Mouse (Mus musculus) CH12.LX (cell line): ENCODE data around the gene Iqsec3. TPM values are rescaled to one million over a fixed set of nuclear protein-coding genes. Genes with fewer than 3 reads are reported as not detected.

ENCODE experiments used
- DNase-seq: peaks from one replicate; pipeline ENCODE4 v3.0.0-alpha.2; 2013; ENCODE audit errors: extremely low read depth
- H3K27ac ChIP-seq: 2 replicates; pipeline ENCODE4 v1.5.1; 2012; ENCODE audit warnings: low read depth, mild to moderate bottlenecking, control low read depth, moderate library complexity; ENCODE audit not compliant: insufficient read depth
- H3K27me3 ChIP-seq: replicated peaks from 2 replicates; pipeline ENCODE3; 2012; ENCODE audit warnings: inconsistent platforms
- H3K36me3 ChIP-seq, 2 experiments: replicated peaks in 1 of 2; 2 replicates each; pipeline versions ENCODE3 to v1.6.1; 2012; ENCODE audit warnings: inconsistent platforms in 1 of 2, low read length in 1 of 2, mild to moderate bottlenecking in 1 of 2, mixed read lengths in 1 of 2, moderate library complexity in 1 of 2; ENCODE audit not compliant: control insufficient read depth in 1 of 2, insufficient read depth in 1 of 2
- H3K4me1 ChIP-seq, 2 experiments: 2 replicates each; pipeline ENCODE4 v1.6.1; 2012; ENCODE audit warnings: inconsistent platforms in 1 of 2, moderate library complexity in 1 of 2; ENCODE audit not compliant: insufficient read depth in 2 of 2, control insufficient read depth in 1 of 2
- H3K4me2 ChIP-seq: 2 replicates; pipeline ENCODE4 v1.6.1; 2012; ENCODE audit warnings: low read depth, mild to moderate bottlenecking, control low read depth; ENCODE audit not compliant: poor library complexity, insufficient read depth, severe bottlenecking
- H3K4me3 ChIP-seq, 3 experiments: fragments of 150-350 bp in 1 of 3; sonication (generic) in 1 of 3; replicated peaks in 1 of 3; 2 replicates each; pipeline versions ENCODE3 to v1.5.1; 2011 to 2012; ENCODE audit warnings: low read depth in 2 of 3, low read length in 2 of 3, mild to moderate bottlenecking in 2 of 3, moderate library complexity in 2 of 3, control low read depth in 1 of 3, improper control_type of control experiment in 1 of 3, inconsistent platforms in 1 of 3, mixed read lengths in 1 of 3; ENCODE audit not compliant: poor library complexity in 1 of 3
- H3K79me2 ChIP-seq: replicated peaks from 2 replicates; pipeline ENCODE4 v1.6.1; 2012; ENCODE audit warnings: mild to moderate bottlenecking, moderate library complexity; ENCODE audit not compliant: control insufficient read depth, poor library complexity, insufficient read depth, severe bottlenecking; ENCODE audit errors: extremely low read depth
- H3K9ac ChIP-seq: 2 replicates; pipeline ENCODE4 v1.6.1; 2012; ENCODE audit warnings: low read depth, mild to moderate bottlenecking, control low read depth, moderate library complexity; ENCODE audit not compliant: insufficient read depth
- H3K9me3 ChIP-seq: replicated peaks from 2 replicates; pipeline ENCODE3; 2012; ENCODE audit warnings: low read length, inconsistent platforms, mixed read lengths
- BHLHE40 ChIP-seq: IDR thresholded peaks from 2 replicates; pipeline ENCODE4 v1.6.1; 2011; ENCODE audit warnings: mild to moderate bottlenecking, low read depth, low read length, improper control_type of control experiment
- CHD2 ChIP-seq: IDR thresholded peaks from 2 replicates; pipeline ENCODE4 v1.6.1; 2011; ENCODE audit warnings: low read length, improper control_type of control experiment
- E2F4 ChIP-seq: IDR thresholded peaks from 2 replicates; pipeline ENCODE4 v1.6.1; 2011; ENCODE audit warnings: low read depth, low read length, improper control_type of control experiment; ENCODE audit not compliant: insufficient replicate concordance
- GABPA ChIP-seq: IDR thresholded peaks from 2 replicates; pipeline ENCODE4 v1.6.1; 2012; ENCODE audit warnings: low read depth, low read length, improper control_type of control experiment, inconsistent platforms; ENCODE audit not compliant: insufficient replicate concordance
- IRF4 ChIP-seq: IDR thresholded peaks from 2 replicates; pipeline ENCODE4 v1.6.1; 2014; ENCODE audit warnings: low read depth, mild to moderate bottlenecking, inconsistent platforms, low read length, improper control_type of control experiment
- JUN ChIP-seq: IDR thresholded peaks from 2 replicates; pipeline ENCODE4 v1.6.1; 2011; ENCODE audit warnings: low read depth, mild to moderate bottlenecking, low read length, improper control_type of control experiment, moderate library complexity; ENCODE audit not compliant: insufficient read depth
- MAFK ChIP-seq: IDR thresholded peaks from 2 replicates; pipeline ENCODE4 v1.6.1; 2011; ENCODE audit warnings: low read length, improper control_type of control experiment; ENCODE audit not compliant: insufficient replicate concordance
- MEF2A ChIP-seq: IDR thresholded peaks from 2 replicates; pipeline ENCODE4 v1.6.1; 2014; ENCODE audit warnings: low read depth, mild to moderate bottlenecking, inconsistent platforms, low read length, improper control_type of control experiment, borderline replicate concordance
- MYC ChIP-seq: IDR thresholded peaks from 2 replicates; pipeline ENCODE4 v1.6.1; 2011; ENCODE audit warnings: low read depth, mild to moderate bottlenecking, improper control_type of control experiment, low read length
- NELFE ChIP-seq: IDR thresholded peaks from 2 replicates; pipeline ENCODE4 v1.6.1; 2011; ENCODE audit warnings: low read depth, low read length, improper control_type of control experiment
- PAX5 ChIP-seq: IDR thresholded peaks from 2 replicates; pipeline ENCODE4 v1.6.1; 2012; ENCODE audit warnings: low read length, inconsistent platforms, mixed read lengths
- POLR2A ChIP-seq: IDR thresholded peaks from 2 replicates; pipeline ENCODE4 v1.6.1; 2011; ENCODE audit warnings: low read depth, mild to moderate bottlenecking, improper control_type of control experiment, low read length
- POLR2AphosphoS2 ChIP-seq: IDR thresholded peaks from 2 replicates; pipeline ENCODE4 v1.6.1; 2011; ENCODE audit warnings: low read depth, low read length, improper control_type of control experiment
- RAD21 ChIP-seq: IDR thresholded peaks from 2 replicates; pipeline ENCODE4 v1.6.1; 2011; ENCODE audit warnings: low read depth, mild to moderate bottlenecking, low read length, improper control_type of control experiment, moderate library complexity
- SIN3A ChIP-seq: IDR thresholded peaks from 2 replicates; pipeline ENCODE4 v1.6.1; 2012; ENCODE audit warnings: low read length, improper control_type of control experiment, inconsistent platforms
- SMC3 ChIP-seq: IDR thresholded peaks from 2 replicates; pipeline ENCODE4 v1.6.1; 2011; ENCODE audit warnings: low read depth, low read length, improper control_type of control experiment
- TBP ChIP-seq: conservative IDR thresholded peaks from 2 replicates; pipeline ENCODE4 v1.6.1; 2011; ENCODE audit warnings: low read depth, low read length, improper control_type of control experiment
- UBTF ChIP-seq: IDR thresholded peaks from 2 replicates; pipeline ENCODE4 v1.6.1; 2012; ENCODE audit warnings: low read depth, mild to moderate bottlenecking, inconsistent platforms, low read length, improper control_type of control experiment, moderate library complexity
- USF1 ChIP-seq: IDR thresholded peaks from 2 replicates; pipeline ENCODE4 v1.6.1; 2014; ENCODE audit warnings: low read depth, mild to moderate bottlenecking, inconsistent platforms, low read length, improper control_type of control experiment
- USF2 ChIP-seq: conservative IDR thresholded peaks from 2 replicates; pipeline ENCODE4 v1.6.1; 2011; ENCODE audit warnings: low read depth, low read length, improper control_type of control experiment
- ZC3H11A ChIP-seq: IDR thresholded peaks from 2 replicates; pipeline ENCODE4 v1.6.1; 2012; ENCODE audit warnings: low read depth, mild to moderate bottlenecking, inconsistent platforms, low read length, improper control_type of control experiment
- ZKSCAN1 ChIP-seq: IDR thresholded peaks from 2 replicates; pipeline ENCODE4 v1.6.1; 2012; ENCODE audit warnings: low read depth, inconsistent platforms, low read length, improper control_type of control experiment, borderline replicate concordance
- ZMIZ1 ChIP-seq: IDR thresholded peaks from 2 replicates; pipeline ENCODE4 v1.6.1; 2012; ENCODE audit warnings: low read depth, mild to moderate bottlenecking, inconsistent platforms, low read length, improper control_type of control experiment
- ZNF384 ChIP-seq: IDR thresholded peaks from 2 replicates; pipeline ENCODE4 v1.6.1; 2012; ENCODE audit warnings: low read depth, low read length, improper control_type of control experiment, inconsistent platforms
- dilution Hi-C: fragments of 300-500 bp; cut with MboI; formaldehyde crosslinking; loops from 2 replicates; pipeline ENCODE4 v1.14.3; 2020; ENCODE audit warnings: low sequenced_read_pairs; ENCODE audit not compliant: extremely low pct_unique_long_range_greater_than_20kb, extremely low pct_ligation_motif_present
- in situ Hi-C: fragments of 300-500 bp; cut with MboI; formaldehyde crosslinking; loops from 3 replicates; pipeline ENCODE4 v1.14.3; 2019; ENCODE audit warnings: low sequenced_read_pairs, low pct_ligation_motif_present, low pct_unique_long_range_greater_than_20kb, mixed read lengths
- polyA plus RNA-seq: library from polyadenylated mRNA; unstranded; fragments of >175 nt; gene quantifications from 2 replicates; pipeline ENCODE4 v1.2.1, GENCODE M21; 2012; ENCODE audit warnings: low read depth; ENCODE audit not compliant: insufficient read length
- total RNA-seq, 2 experiments: library from RNA; depleted of rRNA; stranded (reverse); fragments of 300-350 nt in 1 of 2; fragments of >200 nt in 1 of 2; gene quantifications; 2 replicates each; pipeline ENCODE4 v1.2.3; 2012 to 2014

Iqsec3 gene
- total and polyA plus RNA-seq, 3 experiments = not detected

- in situ Hi-C loops (loop anchor here (25.0 kb wide), 1 partner anchor 98 kb away; no protein-coding TSS in a partner anchor), dilution Hi-C loops (no loop called here)
Observed at GRCm38 (mm10) chr6:121510381-121510780, 36.9 kb upstream of the Iqsec3 start.

GRCm38 (mm10) chr6:121509871-121510270 lies 36.4 kb upstream of the Iqsec3 start:
- H3K4me3 ChIP-seq = no peak overlapping the region
- TF ChIP-seq SIN3A (no peak), NELFE (no peak), POLR2A (no peak), JUN (no peak), MYC (no peak), ZNF384 (no peak), GABPA (no peak), ZMIZ1 (no peak), PAX5 (no peak), SMC3 (no peak), MAFK (no peak), RAD21 (no peak), BHLHE40 (no peak), USF2 (no peak), IRF4 (no peak)
- TF ChIP-seq, all 38 proteins: peak for 0
- Histone ChIP-seq H3K27ac (no peak overlapping the region), H3K9me3 (no peaks in the 10 kb centered on the region), H3K9ac (no peak overlapping the region), H3K4me1 (no peaks in the 10 kb centered on the region), H3K27me3 (peaks cover 69% of the 10 kb centered on the region), H3K36me3 (no peaks in the 10 kb centered on the region), H3K79me2 (no peaks in the 10 kb centered on the region), H3K4me2 (no peak overlapping the region)
- no peak for DNase-seq
- in situ Hi-C loops = loop anchor here (25.0 kb wide), 1 partner anchor 98 kb away; no protein-coding TSS in a partner anchor
- dilution Hi-C loops = no loop called here

More at GRCm38 (mm10) chr6:121510381-121510780, 36.9 kb upstream of the Iqsec3 start:
- Histone ChIP-seq H3K4me1 (no peaks in the 10 kb centered on the region), H3K27ac (no peak overlapping the region), H3K9ac (no peak overlapping the region), H3K4me3 (no peak overlapping the region), H3K9me3 (no peaks in the 10 kb centered on the region), H3K79me2 (no peaks in the 10 kb centered on the region), H3K4me2 (no peak overlapping the region), H3K36me3 (no peaks in the 10 kb centered on the region), H3K27me3 (peaks cover 66% of the 10 kb centered on the region)
- no peak for DNase-seq
- TF ChIP-seq TBP (no peak), ZC3H11A (no peak), MYC (no peak), POLR2AphosphoS2 (no peak), NELFE (no peak), MAFK (no peak), GABPA (no peak), UBTF (no peak), USF1 (no peak), PAX5 (no peak), SIN3A (no peak), USF2 (no peak), JUN (no peak), SMC3 (no peak), CHD2 (no peak), E2F4 (no peak), MEF2A (no peak), ZKSCAN1 (no peak)
